Mouse (Mus musculus): ENCODE results near the gene Spock1. TPM values are rescaled to one million over a fixed set of nuclear protein-coding genes. Genes with fewer than 3 reads are reported as not detected.

Spock1 gene
- polyA plus RNA-seq, 1 experiment, result 0.50 TPM

DNA sequence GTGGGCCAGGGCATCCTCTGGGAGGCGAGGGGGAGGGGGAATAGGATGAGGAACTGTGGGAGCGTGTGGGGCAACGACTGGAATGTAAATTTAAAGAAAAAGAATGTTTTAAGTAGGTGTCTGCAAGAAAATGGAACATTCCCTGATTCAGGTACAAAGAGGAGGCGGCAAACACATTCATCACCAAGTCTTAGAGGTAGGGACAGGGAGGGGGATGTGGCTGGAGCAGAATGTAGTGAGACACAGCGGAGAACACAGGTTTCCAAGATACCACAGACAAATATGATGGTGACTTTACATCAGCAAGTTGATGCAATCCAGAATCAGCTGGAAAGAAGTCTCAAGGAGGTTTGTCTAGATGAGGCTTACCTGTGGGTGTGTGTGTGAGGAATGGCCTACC is 221.7 kb downstream of the Spock1 start:
- Histone ChIP-seq H3K79me3 (ENCODE audit: low read depth) (no peaks in the 10 kb centered on the region), H3ac (ENCODE audit: control insufficient read depth, insufficient read length, low read depth) (no peak overlapping the region), H3K36me3 (ENCODE audit: control insufficient read depth, insufficient read depth) (no peaks in the 10 kb centered on the region), H3K79me2 (ENCODE audit: control insufficient read depth, insufficient read depth) (no peaks in the 10 kb centered on the region), H3K27me3 (ENCODE audit: control insufficient read depth, insufficient read depth, insufficient read length) (no peaks in the 10 kb centered on the region), H3K4me3 (ENCODE audit: insufficient read depth, poor library complexity, severe bottlenecking) (no peak overlapping the region)
- TF ChIP-seq USF1 (IDR thresholded peaks at IDR 0.05; ENCODE audit: low read depth) (no peak), CEBPB (IDR thresholded peaks at IDR 0.05; ENCODE audit: low read depth) (no peak), FOSL1 (IDR thresholded peaks at IDR 0.05; ENCODE audit: insufficient read depth, low read length, poor library complexity, severe bottlenecking) (no peak), MAX (IDR thresholded peaks at IDR 0.05) (no peak), CTCF (IDR thresholded peaks at IDR 0.05; ENCODE audit: control insufficient read depth, insufficient read depth, insufficient read length) (no peak), MYOG (IDR thresholded peaks at IDR 0.05; ENCODE audit: control insufficient read depth, extremely low read depth, insufficient read length) (no peak), MYOD1 (IDR thresholded peaks at IDR 0.05; ENCODE audit: control insufficient read depth, insufficient read length, low read depth) (no peak)

DNA sequence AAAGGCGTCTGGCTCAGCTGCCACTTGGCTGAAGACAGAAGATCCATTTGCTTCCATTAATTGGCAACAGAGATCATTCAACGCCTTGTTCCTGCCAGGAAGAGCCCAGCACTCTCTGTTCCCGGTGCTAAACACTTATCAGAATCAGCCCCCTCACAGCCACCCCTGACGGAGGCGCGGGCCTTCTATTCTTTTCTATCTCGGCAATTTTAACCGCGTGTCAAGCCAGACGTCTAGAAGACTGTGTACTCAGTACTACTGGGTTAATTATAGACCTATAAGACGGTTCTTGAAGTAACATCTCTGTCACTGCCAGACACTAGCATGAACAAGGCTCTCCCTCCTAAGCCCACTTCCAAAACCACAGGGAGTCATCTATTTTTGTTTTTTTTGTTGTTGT is 222.9 kb downstream of the Spock1 start:
- H3K4me3 ChIP-seq (ENCODE audit: insufficient read depth, poor library complexity, severe bottlenecking), result no peak overlapping the region
- H3K79me3 ChIP-seq (ENCODE audit: low read depth), result no peaks in the 10 kb centered on the region
- H3K36me3 ChIP-seq (ENCODE audit: control insufficient read depth, insufficient read depth), result no peaks in the 10 kb centered on the region
- H3K27me3 ChIP-seq (ENCODE audit: control insufficient read depth, insufficient read depth, insufficient read length), result no peaks in the 10 kb centered on the region
- H3ac ChIP-seq (ENCODE audit: control insufficient read depth, insufficient read length, low read depth), result no peak overlapping the region
- H3K79me2 ChIP-seq (ENCODE audit: control insufficient read depth, insufficient read depth), result no peaks in the 10 kb centered on the region
- TF ChIP-seq MYOD1 (IDR thresholded peaks at IDR 0.05; ENCODE audit: control insufficient read depth, insufficient read length, low read depth), result no peak
- no peak for TF ChIP-seq CEBPB (IDR thresholded peaks at IDR 0.05; ENCODE audit: low read depth)
- no peak for TF ChIP-seq CTCF (IDR thresholded peaks at IDR 0.05; ENCODE audit: control insufficient read depth, insufficient read depth, insufficient read length)
- TF ChIP-seq USF1 (IDR thresholded peaks at IDR 0.05; ENCODE audit: low read depth), result no peak
- TF ChIP-seq FOSL1 (IDR thresholded peaks at IDR 0.05; ENCODE audit: insufficient read depth, low read length, poor library complexity, severe bottlenecking), result no peak
- TF ChIP-seq MYOG (IDR thresholded peaks at IDR 0.05; ENCODE audit: control insufficient read depth, extremely low read depth, insufficient read length), result no peak
- TF ChIP-seq MAX (IDR thresholded peaks at IDR 0.05), result no peak

GRCm38 (mm10) chr13:57679591-57679990 is 228.5 kb downstream of the Spock1 start:
- H3ac ChIP-seq (ENCODE audit: control insufficient read depth, insufficient read length, low read depth), result no peak overlapping the region
- no peaks in the 10 kb centered on the region for H3K27me3 ChIP-seq (ENCODE audit: control insufficient read depth, insufficient read depth, insufficient read length)
- no peak for TF ChIP-seq MAX (IDR thresholded peaks at IDR 0.05)
- H3K4me3 ChIP-seq (ENCODE audit: insufficient read depth, poor library complexity, severe bottlenecking), result no peak overlapping the region
- no peaks in the 10 kb centered on the region for H3K79me3 ChIP-seq (ENCODE audit: low read depth)
- H3K36me3 ChIP-seq (ENCODE audit: control insufficient read depth, insufficient read depth), result no peaks in the 10 kb centered on the region
- H3K79me2 ChIP-seq (ENCODE audit: control insufficient read depth, insufficient read depth), result no peaks in the 10 kb centered on the region

- no peak for TF ChIP-seq MYOG (IDR thresholded peaks at IDR 0.05; ENCODE audit: control insufficient read depth, extremely low read depth, insufficient read length)
- no peak for TF ChIP-seq USF1 (IDR thresholded peaks at IDR 0.05; ENCODE audit: low read depth)
- no peak for TF ChIP-seq FOSL1 (IDR thresholded peaks at IDR 0.05; ENCODE audit: insufficient read depth, low read length, poor library complexity, severe bottlenecking)
- TF ChIP-seq CEBPB (IDR thresholded peaks at IDR 0.05; ENCODE audit: low read depth), result no peak
- no peak for TF ChIP-seq MAX (IDR thresholded peaks at IDR 0.05)
- TF ChIP-seq CTCF (IDR thresholded peaks at IDR 0.05; ENCODE audit: control insufficient read depth, insufficient read depth, insufficient read length), result no peak
- no peak for TF ChIP-seq MYOD1 (IDR thresholded peaks at IDR 0.05; ENCODE audit: control insufficient read depth, insufficient read length, low read depth)
- Histone ChIP-seq H3K4me3 (ENCODE audit: insufficient read depth, poor library complexity, severe bottlenecking) (no peak overlapping the region), H3K79me2 (ENCODE audit: control insufficient read depth, insufficient read depth) (no peaks in the 10 kb centered on the region), H3K27me3 (ENCODE audit: control insufficient read depth, insufficient read depth, insufficient read length) (no peaks in the 10 kb centered on the region), H3K36me3 (ENCODE audit: control insufficient read depth, insufficient read depth) (no peaks in the 10 kb centered on the region), H3K79me3 (ENCODE audit: low read depth) (no peaks in the 10 kb centered on the region), H3ac (ENCODE audit: control insufficient read depth, insufficient read length, low read depth) (no peak overlapping the region)
These were observed 231.3 kb downstream of the Spock1 start for GRCm38 (mm10) chr13:57676820-57677219.

DNA sequence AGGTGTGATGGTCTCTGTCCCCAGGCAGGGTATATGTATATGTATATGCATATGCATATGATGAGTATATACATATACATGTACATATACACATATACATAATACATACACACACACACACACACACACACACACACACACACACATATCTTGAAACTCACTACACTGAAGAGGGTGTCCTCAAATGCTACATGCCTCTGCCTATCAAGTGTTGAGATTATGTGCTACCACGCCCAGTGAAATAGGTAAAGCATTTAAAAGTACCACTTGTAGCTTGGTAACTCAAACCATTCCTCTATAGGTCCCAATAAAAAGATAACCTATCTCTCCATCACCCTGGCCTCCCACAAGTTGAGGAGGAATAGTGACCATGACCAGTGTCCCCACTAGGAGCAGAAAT is 234.7 kb downstream of the Spock1 start:
- no peak overlapping the region for H3ac ChIP-seq (ENCODE audit: control insufficient read depth, insufficient read length, low read depth)
- H3K79me2 ChIP-seq (ENCODE audit: control insufficient read depth, insufficient read depth), result no peaks in the 10 kb centered on the region
- no peaks in the 10 kb centered on the region for H3K36me3 ChIP-seq (ENCODE audit: control insufficient read depth, insufficient read depth)
- H3K4me3 ChIP-seq (ENCODE audit: insufficient read depth, poor library complexity, severe bottlenecking), result no peak overlapping the region
- no peaks in the 10 kb centered on the region for H3K79me3 ChIP-seq (ENCODE audit: low read depth)
- no peaks in the 10 kb centered on the region for H3K27me3 ChIP-seq (ENCODE audit: control insufficient read depth, insufficient read depth, insufficient read length)
- TF ChIP-seq FOSL1 (IDR thresholded peaks at IDR 0.05; ENCODE audit: insufficient read depth, low read length, poor library complexity, severe bottlenecking), result no peak
- TF ChIP-seq USF1 (IDR thresholded peaks at IDR 0.05; ENCODE audit: low read depth), result no peak
- TF ChIP-seq MYOD1 (IDR thresholded peaks at IDR 0.05; ENCODE audit: control insufficient read depth, insufficient read length, low read depth), result no peak
- TF ChIP-seq MYOG (IDR thresholded peaks at IDR 0.05; ENCODE audit: control insufficient read depth, extremely low read depth, insufficient read length), result no peak
- TF ChIP-seq MAX (IDR thresholded peaks at IDR 0.05), result no peak
- no peak for TF ChIP-seq CEBPB (IDR thresholded peaks at IDR 0.05; ENCODE audit: low read depth)
- no peak for TF ChIP-seq CTCF (IDR thresholded peaks at IDR 0.05; ENCODE audit: control insufficient read depth, insufficient read depth, insufficient read length)

DNA sequence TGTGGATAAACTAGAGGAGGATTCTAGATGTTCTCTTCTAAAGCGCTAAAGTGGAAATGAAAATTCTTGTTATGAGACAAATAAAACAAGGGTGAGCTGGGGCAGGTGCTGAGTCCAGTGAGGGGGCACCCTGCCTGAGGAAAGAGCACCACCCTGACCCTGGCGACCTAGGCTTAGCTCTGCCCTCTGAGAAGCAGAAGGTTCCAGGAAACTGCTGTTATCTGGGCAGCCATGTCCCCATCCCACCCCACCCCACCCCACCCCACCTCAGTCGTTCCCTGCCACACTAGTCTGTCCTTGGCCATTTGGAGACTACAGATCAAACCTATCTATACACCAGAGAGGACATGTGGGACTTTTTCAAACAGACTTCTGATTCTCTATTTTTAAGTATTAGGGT is 235.4 kb downstream of the Spock1 start:
- TF ChIP-seq USF1 (IDR thresholded peaks at IDR 0.05; ENCODE audit: low read depth) (no peak), MYOD1 (IDR thresholded peaks at IDR 0.05; ENCODE audit: control insufficient read depth, insufficient read length, low read depth) (no peak), CEBPB (IDR thresholded peaks at IDR 0.05; ENCODE audit: low read depth) (no peak), MYOG (IDR thresholded peaks at IDR 0.05; ENCODE audit: control insufficient read depth, extremely low read depth, insufficient read length) (no peak), MAX (IDR thresholded peaks at IDR 0.05) (no peak), CTCF (IDR thresholded peaks at IDR 0.05; ENCODE audit: control insufficient read depth, insufficient read depth, insufficient read length) (no peak), FOSL1 (IDR thresholded peaks at IDR 0.05; ENCODE audit: insufficient read depth, low read length, poor library complexity, severe bottlenecking) (no peak)
- H3K79me2 ChIP-seq (ENCODE audit: control insufficient read depth, insufficient read depth), result no peaks in the 10 kb centered on the region
- H3K36me3 ChIP-seq (ENCODE audit: control insufficient read depth, insufficient read depth), result no peaks in the 10 kb centered on the region

More for the DNA sequence above, 235.4 kb downstream of the Spock1 start:
- Histone ChIP-seq H3K4me3 (ENCODE audit: insufficient read depth, poor library complexity, severe bottlenecking) (no peak overlapping the region), H3ac (ENCODE audit: control insufficient read depth, insufficient read length, low read depth) (no peak overlapping the region), H3K27me3 (ENCODE audit: control insufficient read depth, insufficient read depth, insufficient read length) (no peaks in the 10 kb centered on the region), H3K79me3 (ENCODE audit: low read depth) (no peaks in the 10 kb centered on the region)
